Mouse (Mus musculus) spleen, adult 2 months (tissue): ENCODE results near the gene Gm7361. TPM values are rescaled to one million over a fixed set of nuclear protein-coding genes. Genes with fewer than 3 reads are reported as not detected.

Experiments used
- DNase-seq, 2 experiments: peaks; one replicate each; pipeline versions ENCODE4 v3.0.0 to v3.0.0-alpha.2; 2012 to 2021; ENCODE audit warnings: low spot score in 2 of 2, low read depth in 1 of 2
- H3K27ac ChIP-seq: fragments of 200-500 bp; 2 replicates; pipeline ENCODE4 v1.5.1; 2012; ENCODE audit warnings: low read length, inconsistent platforms; ENCODE audit not compliant: insufficient read depth
- H3K27me3 ChIP-seq: fragments of 200-500 bp; 2 replicates; pipeline ENCODE4 v1.6.1; 2012; ENCODE audit warnings: mild to moderate bottlenecking, moderate library complexity, low read length, inconsistent platforms; ENCODE audit not compliant: control insufficient read depth, insufficient read depth
- H3K36me3 ChIP-seq: fragments of 200-500 bp; 2 replicates; pipeline ENCODE4 v1.6.1; 2012; ENCODE audit warnings: mild to moderate bottlenecking, low read length, inconsistent platforms; ENCODE audit not compliant: control insufficient read depth, insufficient read depth
- H3K4me1 ChIP-seq: fragments of 200-500 bp; 2 replicates; pipeline ENCODE4 v1.6.1; 2011; ENCODE audit warnings: inconsistent platforms; ENCODE audit not compliant: control insufficient read depth, insufficient read depth, insufficient read length
- H3K4me3 ChIP-seq: fragments of 200-500 bp; 2 replicates; pipeline ENCODE4 v1.5.1; 2011; ENCODE audit warnings: mild to moderate bottlenecking, inconsistent platforms; ENCODE audit not compliant: insufficient read depth, insufficient read length; ENCODE audit errors: extremely low read depth
- CTCF ChIP-seq: fragments of 200-500 bp; IDR thresholded peaks from 2 replicates; pipeline ENCODE4 v1.5.1; 2011; ENCODE audit warnings: mild to moderate bottlenecking, inconsistent platforms; ENCODE audit not compliant: insufficient read depth, insufficient read length, insufficient replicate concordance; ENCODE audit errors: extremely low read depth
- POLR2A ChIP-seq: fragments of 200-500 bp; IDR thresholded peaks from 2 replicates; pipeline ENCODE4 v1.6.1; 2011; ENCODE audit warnings: low read depth, low read length, inconsistent platforms
- WGBS: fragments of 180-500 bp; shearing (Covaris S2); methylation state at CpG from one replicate; pipeline ENCODE4 v1.1.7; 2018; 5-methylcytosine and 5-hydroxymethylcytosine counted together
- polyA plus RNA-seq: library from polyadenylated mRNA; depleted of rRNA; stranded (reverse); fragments of >200 nt; gene quantifications from 2 replicates; pipeline ENCODE4 v1.2.3, GENCODE M21; 2012; rRNA removed

The Gm7361 gene
- polyA plus RNA-seq, 1 experiment, result not detected

DNA sequence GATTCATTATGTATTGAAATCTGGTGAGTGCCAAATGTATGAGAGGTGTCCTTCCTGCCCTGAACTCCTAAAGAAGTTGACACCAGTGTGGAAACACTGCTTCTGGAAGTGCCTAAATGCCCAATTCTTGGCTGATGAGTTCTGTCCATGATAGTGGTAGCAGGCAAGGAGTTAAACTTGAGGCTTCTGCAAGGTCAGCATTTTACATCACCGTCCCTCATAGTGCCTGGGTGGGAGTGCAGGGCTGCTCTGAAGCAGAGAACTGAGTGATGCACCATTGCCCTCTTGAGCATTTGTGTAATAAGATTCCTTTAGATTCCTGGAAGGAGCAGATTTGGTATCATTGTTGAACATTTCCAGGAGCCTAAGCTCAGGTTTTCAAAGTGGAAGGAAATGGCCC, 34.1 kb downstream of the Gm7361 start:
- Histone ChIP-seq H3K36me3 (no peaks in the 10 kb centered on the region), H3K4me3 (no peak overlapping the region), H3K27me3 (no peaks in the 10 kb centered on the region), H3K27ac (no peak overlapping the region), H3K4me1 (no peaks in the 10 kb centered on the region)
- no peak for DNase-seq
- 82% methylated on average over 1 of the region's 1 CpGs for WGBS
- TF ChIP-seq POLR2A (no peak), CTCF (no peak)

DNA sequence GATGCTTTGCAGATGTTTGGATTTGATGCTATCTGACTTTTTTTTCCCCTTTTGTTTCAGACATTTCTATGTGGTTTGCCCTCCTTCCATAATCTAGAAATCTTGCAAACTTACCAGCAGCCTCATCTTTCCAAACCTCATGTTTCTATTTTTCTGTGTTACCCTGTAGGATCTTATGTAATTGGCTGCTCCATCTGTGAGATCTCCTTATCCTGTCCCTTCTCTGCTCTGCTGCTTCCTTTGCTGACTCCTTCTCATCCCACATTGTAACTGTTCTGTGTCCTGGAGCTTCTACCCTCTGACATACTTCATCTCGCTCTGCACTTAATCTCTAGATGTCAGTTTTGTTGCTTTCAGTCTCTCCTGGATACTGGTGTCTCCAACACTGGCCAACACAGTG, 35.8 kb downstream of the Gm7361 start:
- DNase-seq, result no peak

More for the DNA sequence above, 35.8 kb downstream of the Gm7361 start:
- TF ChIP-seq POLR2A (no peak), CTCF (no peak)
- Histone ChIP-seq H3K27me3 (no peaks in the 10 kb centered on the region), H3K4me1 (no peaks in the 10 kb centered on the region), H3K4me3 (no peak overlapping the region), H3K36me3 (no peaks in the 10 kb centered on the region), H3K27ac (no peak overlapping the region)
- WGBS, result 69% methylated on average over 1 of the region's 1 CpGs

Other genes with a start within 250 kb of the Gm7361 start
- not detected in 2 replicates for gene Gm5862, start 234.8 kb upstream of the Gm7361 start, polyA plus RNA-seq
- not detected in 2 replicates for gene Speer4a, start 218.1 kb upstream of the Gm7361 start, polyA plus RNA-seq
- not detected in 2 replicates for gene Gm7347, start 199.1 kb upstream of the Gm7361 start, polyA plus RNA-seq
- gene Gm10471, start 168.4 kb upstream of the Gm7361 start, polyA plus RNA-seq, result not detected in 2 replicates
- gene 5031410I06Rik, start 152.3 kb upstream of the Gm7361 start, polyA plus RNA-seq, result not detected in 2 replicates
- not detected in 2 replicates for gene Gm10220, start 136.3 kb upstream of the Gm7361 start, polyA plus RNA-seq